Mouse (Mus musculus): ENCODE results near the gene Gm10273.

Gene Gm10273

DNA sequence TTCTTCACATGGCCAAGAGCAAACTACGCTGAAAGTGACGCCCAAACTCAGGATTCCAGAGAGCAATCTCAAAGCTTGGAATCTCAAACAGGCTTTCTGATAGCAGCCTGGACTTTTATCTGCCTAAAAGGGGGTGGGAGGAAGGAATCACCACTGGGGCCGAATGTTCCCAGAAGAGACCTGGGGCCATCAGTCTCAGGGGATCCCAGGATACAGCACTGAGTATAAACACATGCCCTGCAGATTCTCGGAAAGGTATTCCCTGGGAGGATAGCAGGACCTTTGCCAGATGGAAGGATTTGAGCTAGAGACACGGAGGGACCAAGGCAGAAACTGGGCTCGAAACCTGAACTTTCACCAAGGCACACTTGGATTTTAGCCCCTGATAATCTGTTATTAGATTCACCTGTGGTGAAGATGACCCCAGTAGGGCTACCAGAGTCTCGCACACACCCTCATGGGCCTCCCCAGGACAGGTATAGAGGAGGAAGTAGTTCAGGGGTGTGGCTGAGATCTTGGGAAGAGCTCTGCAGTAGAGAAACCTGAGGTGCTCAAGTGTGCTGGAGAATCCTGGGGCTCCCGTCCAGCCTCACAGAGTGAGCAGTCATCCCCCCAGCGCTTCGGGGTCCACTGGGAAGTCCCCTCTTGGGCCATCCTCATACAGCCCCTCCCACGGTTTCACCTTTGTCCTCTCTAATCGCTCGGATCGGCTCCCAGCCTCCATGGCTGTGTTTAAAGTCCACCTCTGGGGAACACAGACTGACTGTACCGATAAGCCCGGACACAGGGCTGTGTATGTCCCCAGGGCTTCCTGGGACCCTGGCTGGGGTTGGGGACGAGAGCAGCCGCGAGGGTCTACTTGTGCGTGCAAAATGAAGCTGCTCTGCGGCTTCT, 7.7 kb downstream of the Gm10273 start, which contains the start of gene Pla2g12b:
Pla2g12b (plus strand) TSS at position 762 of the 894 bp plus-strand sequence.
- DNase-seq (ENCODE audit: low spot score in 2 of 2) = no peak

DNA sequence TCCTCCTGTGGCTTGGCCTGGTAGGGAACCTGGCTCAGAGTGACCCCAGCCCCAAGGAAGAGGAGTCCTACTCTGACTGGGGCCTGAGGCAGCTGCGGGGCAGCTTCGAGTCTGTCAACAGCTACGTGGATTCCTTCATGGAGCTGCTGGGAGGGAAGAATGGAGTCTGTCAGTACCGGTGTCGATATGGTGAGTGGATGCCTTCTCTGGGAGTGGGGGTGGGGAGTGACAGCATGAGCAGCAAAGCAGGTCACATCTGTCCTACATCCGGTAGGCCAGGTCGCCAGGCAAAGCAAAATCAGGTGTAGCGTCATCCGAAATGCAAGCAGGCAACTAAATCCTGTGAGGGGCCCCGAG, 8.3 kb downstream of the Gm10273 start:
- no peak for DNase-seq (ENCODE audit: low spot score in 2 of 2)

DNA sequence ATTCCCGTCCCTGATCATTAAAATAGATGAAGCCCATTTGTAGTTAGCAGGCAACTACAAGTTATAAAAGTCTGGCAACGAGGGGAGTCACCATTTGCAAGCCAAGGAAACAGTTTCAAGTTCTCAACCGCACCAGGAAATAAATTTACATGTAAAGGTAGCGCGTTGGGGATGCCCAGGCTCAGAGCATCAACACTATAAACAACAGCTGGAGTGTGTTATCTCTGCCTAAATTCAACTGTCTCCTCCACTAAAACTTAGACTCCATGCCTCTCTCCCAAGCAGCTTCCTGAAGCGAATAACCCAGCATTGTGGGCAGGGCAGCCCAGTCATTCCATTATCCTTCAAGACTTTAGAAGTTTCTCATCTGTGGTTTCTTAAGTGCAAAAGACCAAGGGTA, 13.1 kb downstream of the Gm10273 start:
- no peak for DNase-seq (ENCODE audit: low spot score in 2 of 2)

DNA sequence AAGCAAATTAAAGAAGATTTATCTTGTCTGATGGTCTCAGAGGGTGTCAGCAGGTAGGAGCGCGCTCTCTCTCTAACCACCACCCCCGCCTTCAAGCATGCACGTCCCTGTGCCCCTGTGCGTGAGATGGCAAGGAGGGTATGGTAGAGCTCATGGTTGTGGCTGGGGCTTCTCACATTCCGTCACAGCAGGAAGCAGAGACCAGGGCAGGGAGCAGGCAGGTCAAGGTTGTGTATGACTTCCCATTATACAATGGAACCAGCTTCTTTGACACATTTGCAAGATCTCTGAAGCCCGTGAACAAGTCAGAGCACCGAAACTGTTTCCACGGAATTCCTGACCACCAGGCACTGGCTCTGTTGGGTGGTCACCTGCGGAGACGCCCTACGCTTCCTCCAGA, 14.8 kb downstream of the Gm10273 start:
- DNase-seq (ENCODE audit: low spot score in 2 of 2) = no peak

DNA sequence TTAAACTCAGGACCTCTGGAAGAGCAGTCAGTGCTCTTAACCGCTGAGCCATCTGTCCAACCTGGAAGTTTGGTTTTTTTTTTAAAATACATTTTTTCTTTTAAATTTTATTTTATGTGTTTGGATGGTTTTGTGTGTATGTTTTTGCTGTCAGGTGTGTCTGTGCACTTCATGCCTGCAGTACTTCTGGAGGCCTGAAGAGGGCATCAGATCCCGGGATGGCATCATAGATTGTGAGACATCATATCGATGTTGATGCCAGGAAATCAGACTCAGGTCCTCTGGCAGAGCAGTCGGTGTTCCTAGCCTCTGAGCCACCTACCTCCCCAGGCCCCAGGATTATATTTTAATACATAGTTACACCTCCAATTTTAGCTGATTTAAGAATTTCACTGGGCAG, 18.3 kb downstream of the Gm10273 start:
- no peak for DNase-seq (ENCODE audit: low spot score in 2 of 2)

DNA sequence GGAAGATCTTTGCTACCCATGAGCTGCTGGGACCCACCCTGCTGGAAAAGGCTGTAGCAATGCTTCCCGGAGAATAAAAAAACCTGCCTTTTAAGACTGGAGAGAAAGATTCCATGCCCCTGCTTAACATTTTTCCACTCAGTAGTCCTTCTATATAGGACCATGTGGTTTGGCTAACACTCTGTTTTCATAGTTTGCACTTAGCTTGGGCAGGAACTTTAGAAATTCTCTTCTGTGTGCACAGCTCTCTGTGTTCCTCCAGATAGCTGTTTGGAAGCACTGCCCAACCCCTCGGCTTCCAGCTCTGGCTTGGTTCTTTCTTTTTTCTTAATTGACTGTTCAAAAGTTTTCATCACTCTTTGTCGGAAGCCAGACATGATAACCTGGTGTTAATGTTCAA, 21.2 kb downstream of the Gm10273 start:
- DNase-seq (ENCODE audit: low spot score in 2 of 2) = no peak

DNA sequence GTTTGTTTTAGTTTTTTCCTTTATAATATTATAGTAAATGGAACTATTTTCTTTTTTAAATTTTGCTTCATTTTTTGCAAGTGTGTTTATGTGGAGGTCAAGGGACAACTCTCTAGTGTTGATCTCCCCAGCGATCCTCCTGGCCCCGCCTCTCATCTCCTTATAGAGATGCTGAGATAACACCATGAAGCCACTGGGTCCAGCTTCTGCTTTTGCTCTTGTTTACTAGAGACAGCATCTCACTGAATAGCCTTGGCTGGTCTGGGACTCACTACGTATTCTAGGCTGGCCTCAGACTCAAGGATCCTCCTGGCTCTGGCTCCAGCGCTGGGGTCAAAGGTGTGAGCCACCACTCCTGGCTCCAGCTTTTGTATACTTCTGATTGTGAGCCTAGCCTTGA, 24.1 kb downstream of the Gm10273 start:
- DNase-seq (ENCODE audit: low spot score in 2 of 2) = no peak

DNA sequence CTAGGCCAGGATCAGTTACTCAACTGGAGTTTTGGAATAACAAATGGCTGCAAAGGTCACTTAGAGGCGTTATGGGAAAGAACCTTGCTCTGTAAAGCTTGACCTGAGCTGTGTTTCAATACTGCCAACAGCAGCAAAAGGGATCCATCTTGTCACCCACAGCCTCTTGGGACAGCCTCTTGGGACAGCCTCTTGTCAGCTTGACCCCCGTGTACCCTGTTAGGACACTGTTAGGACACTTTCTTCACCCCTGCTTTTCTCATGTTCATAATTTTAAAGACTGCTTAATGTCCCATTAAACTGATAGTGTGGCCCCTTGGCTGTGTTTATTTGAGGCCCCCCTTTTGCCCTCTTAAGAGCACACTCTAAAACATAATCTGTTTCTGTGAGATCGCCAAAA, 29.0 kb downstream of the Gm10273 start:
- no peak for DNase-seq (ENCODE audit: low spot score in 2 of 2)

DNA sequence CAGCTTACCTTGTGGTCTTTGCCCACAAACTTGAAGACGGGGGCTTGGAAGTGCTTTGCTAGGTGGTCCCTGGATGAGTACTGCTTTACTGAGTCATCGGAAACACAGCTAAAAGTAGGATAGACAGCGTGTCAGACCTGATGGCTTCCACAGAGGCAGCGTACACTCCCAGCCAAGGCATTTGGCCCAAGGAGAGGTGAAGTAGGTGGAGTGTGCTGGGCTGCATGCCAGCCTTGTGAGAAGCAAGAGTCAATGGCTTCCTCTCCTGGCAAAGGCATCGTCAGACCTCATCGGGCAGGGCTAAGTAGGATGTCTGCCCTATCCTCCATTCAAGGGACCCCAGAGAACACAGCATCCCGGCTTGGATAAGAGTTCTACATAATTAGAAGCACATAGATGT, 29.9 kb downstream of the Gm10273 start:
- peak; percentile 64 to 66 for DNase-seq (ENCODE audit: low spot score in 2 of 2)

DNA sequence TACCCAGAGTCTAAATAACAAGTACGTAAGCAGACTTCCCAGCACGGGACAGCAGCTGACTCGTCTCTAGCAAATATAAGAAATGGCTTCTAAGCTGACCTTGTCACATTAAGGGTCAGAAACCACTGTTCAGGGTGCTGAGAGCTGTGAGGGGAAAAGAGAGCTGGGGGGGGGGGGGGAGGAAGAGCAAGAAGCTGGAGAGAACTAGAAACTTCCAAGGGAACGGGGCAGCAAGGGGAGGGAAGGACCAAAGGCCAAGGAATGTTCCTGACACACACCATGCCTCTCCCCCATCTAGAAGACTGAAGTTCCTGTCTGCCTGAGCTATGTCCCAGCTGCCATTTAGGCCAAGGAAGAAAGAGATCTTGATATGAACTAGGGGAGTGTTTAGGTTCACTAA, 30.9 kb downstream of the Gm10273 start:
- no peak for DNase-seq (ENCODE audit: low spot score in 2 of 2)

DNA sequence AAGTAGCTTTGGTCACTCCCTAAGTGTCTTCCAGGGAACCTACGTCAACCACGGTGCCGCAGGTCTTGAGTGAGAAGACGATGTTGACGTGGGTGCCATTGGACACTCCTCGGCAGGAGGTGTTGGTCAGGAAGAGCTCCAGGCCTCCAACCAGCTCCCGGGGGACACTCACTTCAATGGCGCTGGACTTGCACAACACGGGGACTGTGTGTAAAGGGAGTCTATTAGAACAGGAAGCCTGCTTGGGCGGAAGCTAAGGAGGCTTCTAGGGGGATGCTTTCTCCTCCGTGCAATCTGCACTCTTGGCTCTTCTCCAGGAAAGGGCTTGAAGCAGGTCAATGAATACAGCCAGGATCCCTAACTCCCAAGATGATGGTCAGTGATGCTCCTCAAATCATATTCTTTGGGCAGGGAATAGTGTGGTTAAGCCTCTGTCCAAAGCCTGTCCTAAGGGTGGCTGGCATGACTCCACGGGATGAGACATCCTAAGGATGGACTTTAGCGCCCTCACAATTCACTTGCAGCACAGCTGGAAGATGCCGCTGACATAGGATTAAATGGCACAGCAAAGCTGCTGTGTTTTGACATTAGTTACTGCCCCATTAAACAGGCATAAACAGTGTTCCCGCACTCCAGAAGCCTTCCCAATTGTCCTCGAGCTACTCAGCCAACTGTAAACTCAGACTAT, 34.2 kb downstream of the Gm10273 start:
- no peak for DNase-seq (ENCODE audit: low spot score in 2 of 2)

DNA sequence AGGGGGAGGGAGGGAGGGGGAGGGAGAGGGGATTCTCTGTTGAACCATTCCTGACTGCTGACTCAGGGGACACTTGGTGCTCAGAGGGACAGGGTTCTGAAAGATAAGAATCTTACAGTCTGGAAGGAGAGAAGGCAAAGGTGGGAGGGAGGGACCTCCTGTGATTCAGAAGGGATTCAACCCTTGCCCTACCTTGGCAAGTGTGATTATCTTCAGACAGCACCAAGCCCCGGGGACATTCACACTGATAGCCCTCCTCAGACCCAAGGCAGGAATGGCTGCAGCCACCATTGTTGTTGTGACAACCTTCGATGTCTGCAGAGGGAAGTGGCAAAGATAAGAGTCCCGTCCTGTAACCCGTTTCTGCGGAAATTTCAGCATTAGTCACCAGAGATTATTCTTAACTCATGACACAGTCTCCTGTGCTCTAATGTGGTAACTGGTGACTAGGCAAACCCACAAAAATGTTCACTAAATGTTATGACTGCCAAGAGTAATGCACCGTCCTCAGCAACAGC, 35.3 kb downstream of the Gm10273 start:
- no peak for DNase-seq (ENCODE audit: low spot score in 2 of 2)

DNA sequence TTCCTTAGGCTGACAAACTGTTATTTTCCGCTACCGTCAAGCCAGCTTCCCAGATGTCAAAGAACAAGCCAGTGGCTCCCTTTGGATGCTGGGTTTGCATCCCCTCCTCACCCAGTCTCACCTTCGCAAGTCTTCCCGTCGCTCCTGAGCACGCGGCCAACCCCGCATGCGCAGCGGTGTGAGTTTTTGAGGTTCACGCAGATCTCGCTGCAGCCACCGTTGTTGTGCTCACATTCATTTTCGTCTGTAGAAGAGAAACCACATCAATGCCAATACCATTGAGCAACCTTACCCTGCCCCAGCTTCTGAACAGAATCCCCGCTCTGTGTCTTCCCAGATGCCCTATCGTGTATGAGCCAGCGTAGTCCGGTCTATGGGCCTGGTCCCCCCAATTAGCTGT, 40.3 kb downstream of the Gm10273 start:
- DNase-seq (ENCODE audit: low spot score in 2 of 2) = no peak

DNA sequence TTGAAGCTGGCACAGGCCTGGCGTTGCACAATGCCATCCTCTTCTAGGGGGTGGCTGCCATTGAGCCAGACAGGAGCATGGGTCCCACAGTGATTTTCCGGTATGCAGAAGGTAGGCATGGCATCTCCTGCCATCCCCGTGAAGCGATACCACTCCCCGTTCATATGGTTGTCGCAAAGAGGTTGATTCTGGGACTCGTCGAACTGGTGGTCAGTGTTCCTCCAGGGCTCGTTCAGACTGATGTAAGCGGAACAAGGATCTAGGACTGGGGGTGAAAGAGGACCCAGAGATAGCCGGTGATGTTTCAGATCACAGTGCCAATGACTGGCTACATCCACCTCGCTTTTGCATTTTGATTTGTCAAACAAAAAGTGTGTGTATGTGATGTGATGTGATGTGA, 43.2 kb downstream of the Gm10273 start:
- no peak for DNase-seq (ENCODE audit: low spot score in 2 of 2)

DNA sequence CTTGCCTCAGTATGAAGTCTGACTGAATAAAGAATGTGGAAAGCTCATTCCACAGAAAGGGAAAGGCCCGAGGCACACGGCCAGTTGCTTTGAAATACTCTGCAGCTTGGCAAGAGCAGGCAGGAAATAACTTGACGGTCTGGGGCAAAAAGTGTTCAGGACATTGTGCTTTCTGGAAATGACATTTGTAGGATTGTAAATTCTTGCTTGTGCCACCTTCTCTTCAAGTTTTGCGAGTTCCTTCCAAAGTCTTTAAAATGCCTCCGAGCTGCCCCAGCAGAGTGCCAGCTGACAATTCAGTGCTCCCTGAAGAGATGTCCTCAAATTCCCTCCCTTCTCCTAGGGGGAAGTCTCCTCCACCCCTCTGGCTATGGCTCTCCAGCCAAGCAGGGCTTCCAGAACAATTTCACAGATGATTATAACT, 44.1 kb downstream of the Gm10273 start:
- DNase-seq (ENCODE audit: low spot score in 2 of 2) = peak; percentile 33 to 67

DNA sequence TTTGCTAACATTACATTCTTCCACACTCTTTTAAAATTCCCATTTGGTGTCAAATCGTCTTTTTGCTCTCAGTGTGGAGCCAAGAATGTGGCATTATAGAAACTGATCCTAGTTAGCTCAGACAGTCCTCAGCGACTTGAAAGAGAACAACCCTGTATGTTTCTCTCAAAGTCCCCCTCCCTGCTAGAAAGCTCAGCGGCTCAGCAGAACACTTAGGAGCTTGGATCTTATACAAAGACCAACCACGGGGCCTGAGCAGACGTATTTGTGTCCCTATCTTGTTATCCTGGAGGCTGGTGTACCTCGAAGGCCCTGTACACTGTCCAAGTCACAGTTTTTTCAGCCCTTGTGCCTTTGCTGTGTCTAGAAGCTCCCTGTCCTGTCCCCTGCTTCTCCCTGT, 44.7 kb downstream of the Gm10273 start:
- no peak for DNase-seq (ENCODE audit: low spot score in 2 of 2)

DNA sequence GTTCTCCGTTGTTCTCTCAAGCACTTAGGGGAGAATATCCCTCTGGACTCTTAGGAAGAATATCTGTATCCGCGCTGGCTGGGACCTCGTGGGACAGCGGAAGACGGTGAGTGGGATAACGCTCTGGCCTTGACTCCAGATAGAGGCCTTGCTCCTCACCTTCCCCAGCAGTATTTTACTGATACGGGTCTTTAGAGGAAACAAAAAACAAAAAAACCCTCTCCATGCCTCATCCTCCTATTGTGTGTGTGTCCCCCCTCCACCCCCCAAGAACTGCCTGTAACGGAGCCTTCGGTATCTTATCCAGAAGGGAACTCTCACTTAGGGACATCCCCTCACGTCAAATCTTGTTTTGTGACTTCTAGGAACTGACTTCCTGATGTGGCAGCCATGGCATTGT, 46.3 kb downstream of the Gm10273 start, which contains the start of gene Oit3:
Oit3 (minus strand) TSS at position 44 of the 400 bp plus-strand sequence.
- DNase-seq (ENCODE audit: low spot score in 2 of 2) = no peak

DNA sequence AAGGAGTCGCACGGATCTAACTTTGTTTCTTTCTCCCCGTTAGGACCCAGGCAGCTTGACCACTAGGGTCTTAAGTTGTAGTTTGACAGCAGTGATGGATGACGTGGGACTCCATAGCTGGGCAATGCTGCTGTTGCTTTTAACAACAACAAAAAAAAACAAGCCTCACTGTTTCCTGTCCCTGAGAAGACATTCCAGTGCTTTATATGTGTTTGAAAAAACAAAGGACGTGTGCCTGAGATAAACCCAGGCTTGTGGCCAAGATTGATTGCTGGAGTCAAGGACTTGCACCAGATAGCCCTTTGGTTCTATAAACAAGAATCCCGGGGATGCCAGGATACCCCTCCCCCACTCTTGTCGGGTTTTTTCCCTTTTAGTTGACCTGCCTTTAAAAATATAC, 47.8 kb downstream of the Gm10273 start:
- peak in 1 of 2 experiments; percentile 10 for DNase-seq (ENCODE audit: low spot score in 2 of 2)

DNA sequence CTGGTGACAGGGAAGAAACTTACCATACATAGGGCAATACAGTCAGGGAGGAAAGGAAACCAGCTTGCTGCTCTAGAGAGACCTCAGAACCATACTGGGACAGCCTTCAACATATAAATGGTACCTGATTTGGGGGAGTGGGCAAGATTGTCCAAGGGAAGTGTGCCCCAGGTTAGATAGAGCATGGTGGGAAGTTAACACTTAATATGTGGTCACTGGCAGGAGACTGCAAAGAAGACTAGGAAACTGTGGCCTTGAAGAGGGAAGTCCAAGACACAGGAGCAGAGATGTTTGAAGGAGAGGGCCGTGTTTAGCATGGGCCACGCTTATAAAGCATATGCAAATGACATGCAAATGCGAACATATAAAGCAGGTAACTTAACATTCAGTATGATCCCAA, 48.7 kb downstream of the Gm10273 start:
- DNase-seq (ENCODE audit: low spot score in 2 of 2) = no peak

DNA sequence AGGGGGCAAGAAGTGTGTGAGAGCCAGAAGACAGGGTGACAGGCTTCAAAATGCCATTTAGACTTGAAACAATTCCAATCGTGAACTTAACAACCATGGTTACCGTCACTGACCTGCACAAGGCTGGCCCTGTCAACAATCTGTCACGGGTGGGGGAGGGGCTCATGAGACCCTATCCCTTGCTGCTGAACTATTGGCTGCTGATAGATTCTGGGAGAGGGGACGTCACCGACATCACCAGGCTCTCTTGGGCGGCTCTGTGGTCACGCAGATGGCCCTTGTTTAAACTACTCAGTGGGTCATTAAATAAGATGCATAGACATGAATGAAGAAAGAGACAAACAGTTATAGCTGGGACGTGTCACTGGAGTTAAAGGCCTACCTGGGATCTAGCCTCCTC, 49.2 kb downstream of the Gm10273 start:
- DNase-seq (ENCODE audit: low spot score in 2 of 2) = no peak

Measured in heart, adult 9 months (tissue).